Comparison of ENCODE assay signal across 14 mouse cellular contexts in genomic region chr2:169782874-169783680, GRCm38 (mm10).
DNase-seq lines count a peak whose midpoint lies in the region; ATAC-seq lines count a peak whose summit lies in the region.
"Had no signal": no experiment of that assay in that cellular context is flagged by ENCODE, and none has a peak within 500 bp of the region (broad histone marks: within the 10 kb centered on the region; RNA-seq: fewer than 3 reads in every experiment).

No protein-coding gene starts in this region.

- H3K27me3 ChIP-seq in liver, embryonic 16.5 days (ENCODE audit: control insufficient read depth, insufficient read depth, low read depth, low read length): no peaks in the 10 kb centered on the region
- H3K27me3 ChIP-seq in forebrain, embryonic 16.5 days (replicated peaks; ENCODE audit: control insufficient read depth, insufficient read depth, low read length): no peaks in the 10 kb centered on the region
- H3K27me3 ChIP-seq: embryonic facial prominence, embryonic 15.5 days had no signal

- DNase-seq in frontal cortex, postnatal 10 days (ENCODE audit: low spot score in 2 of 2): no peak
- peak; percentile 14 for DNase-seq in kidney, postnatal 14 days
- no peak for DNase-seq in kidney, adult 8-10 months
- no peak for DNase-seq in ovary, postnatal 14 days (ENCODE audit: low spot score)
- DNase-seq: cerebellum, postnatal 10 days; heart, postnatal 4 days had no signal

- no peak overlapping the region for H3K4me2 ChIP-seq in liver, embryonic 16.5 days (ENCODE audit: low read depth, low read length)
- H3K4me2 ChIP-seq in forebrain, embryonic 16.5 days (ENCODE audit: low read length): no peak overlapping the region
- H3K4me2 ChIP-seq: embryonic facial prominence, embryonic 15.5 days had no signal

- H3K36me3 ChIP-seq in liver, embryonic 16.5 days (ENCODE audit: control insufficient read depth, insufficient read depth): no peaks in the 10 kb centered on the region
- no peaks in the 10 kb centered on the region for H3K36me3 ChIP-seq in forebrain, embryonic 16.5 days (ENCODE audit: control insufficient read depth, insufficient read depth)
- H3K36me3 ChIP-seq: embryonic facial prominence, embryonic 15.5 days; midbrain, embryonic 10.5 days had no signal

- H3K9ac ChIP-seq in liver, embryonic 16.5 days (ENCODE audit: low read depth, low read length): no peak overlapping the region
- H3K9ac ChIP-seq in forebrain, embryonic 16.5 days (replicated peaks; ENCODE audit: low read depth, low read length): no peak overlapping the region
- H3K9ac ChIP-seq: embryonic facial prominence, embryonic 15.5 days had no signal

- no peak overlapping the region for H3K27ac ChIP-seq in liver, embryonic 16.5 days (ENCODE audit: low read length)
- no peak overlapping the region for H3K27ac ChIP-seq in forebrain, embryonic 16.5 days (ENCODE audit: low read length)
- H3K27ac ChIP-seq: embryonic facial prominence, embryonic 15.5 days; kidney, postnatal 0 days; midbrain, embryonic 10.5 days; stomach, postnatal 0 days had no signal

- no peaks in the 10 kb centered on the region for H3K9me3 ChIP-seq in liver, embryonic 16.5 days (replicated peaks; ENCODE audit: control insufficient read depth, low read length)
- H3K9me3 ChIP-seq in forebrain, embryonic 16.5 days (ENCODE audit: control insufficient read depth, low read length): no peaks in the 10 kb centered on the region
- H3K9me3 ChIP-seq: embryonic facial prominence, embryonic 15.5 days; midbrain, embryonic 10.5 days had no signal

- H3K4me1 ChIP-seq in liver, embryonic 16.5 days (ENCODE audit: control insufficient read depth, low read depth, low read length): no peaks in the 10 kb centered on the region
- H3K4me1 ChIP-seq in forebrain, embryonic 16.5 days (replicated peaks; ENCODE audit: control insufficient read depth, insufficient read depth, low read length): no peaks in the 10 kb centered on the region; the same call in 1 of the 2 replicates

- ATAC-seq in frontal cortex, adult (ENCODE audit: low TSS enrichment): peak; percentile 76
- ATAC-seq in common myeloid progenitor, adult 5-6 weeks (replicated peaks; ENCODE audit: low read depth, poor library complexity, severe bottlenecking): peak; percentile 79
- ATAC-seq in liver, embryonic 16.5 days (ENCODE audit: low read depth): peak; percentile 58; the same call in 1 of the 2 replicates
- ATAC-seq in forebrain, embryonic 16.5 days: no peak

- 25% methylated on average over 26 of the region's 26 CpGs for WGBS in liver, embryonic 16.5 days (ENCODE audit: insufficient replicate concordance)
- 74% methylated on average over 26 of the region's 26 CpGs for WGBS in forebrain, embryonic 16.5 days

- no peak overlapping the region for H3K4me3 ChIP-seq in liver, embryonic 16.5 days (ENCODE audit: low read depth, low read length)
- H3K4me3 ChIP-seq in forebrain, embryonic 16.5 days (replicated peaks; ENCODE audit: low read length): no peak overlapping the region
- H3K4me3 ChIP-seq: embryonic facial prominence, embryonic 15.5 days; midbrain, embryonic 10.5 days had no signal
